Mouse (Mus musculus): ENCODE results near the gene Olfr554. TPM values are rescaled to one million over a fixed set of nuclear protein-coding genes. Genes with fewer than 3 reads are reported as not detected.
A peak's percentile ranks its signal among the peaks of the same experiment; 100 is the strongest.

Olfr554 gene
- polyA plus RNA-seq, 1 experiment from 2014 or later: not detected

GRCm38 (mm10) chr7:102664599-102664998 is 26.4 kb downstream of the Olfr554 start, which contains the start of gene Olfr556:
TSS of gene Olfr556 (plus strand) at chr7:102664899.
- no peak for DNase-seq (ENCODE audit: low spot score, missing footprints)
- Histone ChIP-seq H3K27me3 (ENCODE audit: control insufficient read depth, insufficient read depth, low read length) (no peaks in the 10 kb centered on the region), H3K9me3 (ENCODE audit: control insufficient read depth, low read length) (no peaks in the 10 kb centered on the region), H3K9ac (ENCODE audit: low read length) (no peak within 1 kb of the TSS), H3K27ac (ENCODE audit: low read depth, low read length) (no peak within 1 kb of the TSS), H3K4me1 (ENCODE audit: control insufficient read depth, insufficient read depth, low read length) (no peaks in the 10 kb centered on the region), H3K4me3 (ENCODE audit: low read depth, low read length) (no peak within 1 kb of the TSS), H3K4me2 (no peak within 1 kb of the TSS), H3K36me3 (ENCODE audit: control insufficient read depth, insufficient read depth, low read length) (no peaks in the 10 kb centered on the region)
- WGBS: 40% methylated on average over 3 of the region's 3 CpGs
- ATAC-seq (ENCODE audit: low FRiP score): no peak

- ATAC-seq (ENCODE audit: low FRiP score) (no peak), DNase-seq (ENCODE audit: low spot score, missing footprints) (peak; percentile 87)
Measured at GRCm38 (mm10) chr7:102665378-102665777, 27.1 kb downstream of the Olfr554 start.

GRCm38 (mm10) chr7:102676225-102676624 is 38.0 kb downstream of the Olfr554 start:
- Histone ChIP-seq H3K27ac (ENCODE audit: low read depth, low read length) (no peak overlapping the region), H3K4me2 (no peak overlapping the region), H3K27me3 (ENCODE audit: control insufficient read depth, insufficient read depth, low read length) (no peaks in the 10 kb centered on the region), H3K4me1 (ENCODE audit: control insufficient read depth, insufficient read depth, low read length) (no peaks in the 10 kb centered on the region), H3K9me3 (ENCODE audit: control insufficient read depth, low read length) (no peaks in the 10 kb centered on the region), H3K36me3 (ENCODE audit: control insufficient read depth, insufficient read depth, low read length) (no peaks in the 10 kb centered on the region), H3K4me3 (ENCODE audit: low read depth, low read length) (no peak overlapping the region), H3K9ac (ENCODE audit: low read length) (no peak overlapping the region)
- 74% methylated on average over 2 of the region's 2 CpGs for WGBS
- DNase-seq (ENCODE audit: low spot score, missing footprints) (no peak), ATAC-seq (ENCODE audit: low FRiP score) (no peak)

More at GRCm38 (mm10) chr7:102665378-102665777, 27.1 kb downstream of the Olfr554 start:
- no peak overlapping the region for H3K4me3 ChIP-seq (ENCODE audit: low read depth, low read length)
- no peak overlapping the region for H3K27ac ChIP-seq (ENCODE audit: low read depth, low read length)
- H3K4me2 ChIP-seq: no peak overlapping the region
- H3K4me1 ChIP-seq (ENCODE audit: control insufficient read depth, insufficient read depth, low read length): no peaks in the 10 kb centered on the region
- H3K36me3 ChIP-seq (ENCODE audit: control insufficient read depth, insufficient read depth, low read length): no peaks in the 10 kb centered on the region
- no peaks in the 10 kb centered on the region for H3K27me3 ChIP-seq (ENCODE audit: control insufficient read depth, insufficient read depth, low read length)
- H3K9ac ChIP-seq (ENCODE audit: low read length): no peak overlapping the region
- WGBS: 57% methylated on average over 2 of the region's 2 CpGs
- no peaks in the 10 kb centered on the region for H3K9me3 ChIP-seq (ENCODE audit: control insufficient read depth, low read length)

GRCm38 (mm10) chr7:102681916-102682315 is 43.7 kb downstream of the Olfr554 start:
- Histone ChIP-seq H3K4me2 (no peak overlapping the region), H3K4me3 (ENCODE audit: low read depth, low read length) (no peak overlapping the region), H3K27me3 (ENCODE audit: control insufficient read depth, insufficient read depth, low read length) (no peaks in the 10 kb centered on the region), H3K27ac (ENCODE audit: low read depth, low read length) (no peak overlapping the region), H3K4me1 (ENCODE audit: control insufficient read depth, insufficient read depth, low read length) (no peaks in the 10 kb centered on the region), H3K9ac (ENCODE audit: low read length) (no peak overlapping the region), H3K9me3 (ENCODE audit: control insufficient read depth, low read length) (no peaks in the 10 kb centered on the region), H3K36me3 (ENCODE audit: control insufficient read depth, insufficient read depth, low read length) (no peaks in the 10 kb centered on the region)
- ATAC-seq (ENCODE audit: low FRiP score) (no peak), DNase-seq (ENCODE audit: low spot score, missing footprints) (no peak)
- WGBS: 89% methylated on average over 1 of the region's 1 CpGs

DNA sequence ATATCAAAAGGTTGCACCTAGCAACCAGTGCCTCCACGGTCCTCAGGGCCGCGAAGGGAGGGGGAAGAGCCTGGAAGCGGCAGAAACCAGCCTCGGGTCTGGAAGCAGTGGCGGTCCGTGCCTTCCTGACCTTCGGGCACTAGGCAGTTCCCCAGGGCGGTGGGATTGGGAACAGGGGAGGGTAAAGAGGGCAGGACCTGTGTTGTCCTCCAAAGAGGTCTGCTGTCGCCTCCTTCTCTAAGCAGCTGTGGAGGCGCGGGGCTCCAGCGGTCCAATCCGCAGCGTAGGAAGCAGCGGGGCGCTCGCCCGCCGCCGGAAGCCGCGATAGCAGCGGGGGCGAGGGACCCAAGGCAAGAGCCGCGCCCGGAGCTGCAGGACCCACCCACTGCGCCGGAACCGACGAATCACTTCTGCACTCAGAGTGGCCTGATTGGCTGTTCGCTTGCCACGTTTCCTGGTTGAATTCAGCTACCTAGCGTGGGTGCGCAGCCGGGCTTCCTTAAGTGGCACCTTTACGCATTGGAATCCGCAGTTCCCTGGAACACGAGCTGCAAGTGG is 48.8 kb downstream of the Olfr554 start, which contains the start of gene Trim68:
Gene Trim68 (minus strand): TSS at position 384 of the 558 bp plus-strand sequence.
- Histone ChIP-seq H3K4me2 (peak within 1 kb of the TSS; percentile 61), H3K27me3 (ENCODE audit: control insufficient read depth, insufficient read depth, low read length) (no peaks in the 10 kb centered on the region), H3K36me3 (ENCODE audit: control insufficient read depth, insufficient read depth, low read length) (no peaks in the 10 kb centered on the region), H3K9me3 (ENCODE audit: control insufficient read depth, low read length) (no peaks in the 10 kb centered on the region), H3K9ac (ENCODE audit: low read length) (peak within 1 kb of the TSS; percentile 76), H3K4me1 (ENCODE audit: control insufficient read depth, insufficient read depth, low read length) (no peaks in the 10 kb centered on the region), H3K4me3 (ENCODE audit: low read depth, low read length) (peak within 1 kb of the TSS; percentile 48), H3K27ac (ENCODE audit: low read depth, low read length) (no peak within 1 kb of the TSS)
- DNase-seq (ENCODE audit: low spot score, missing footprints): peak; percentile 97
- WGBS: under 1% methylated on average over 35 of the region's 40 CpGs
- ATAC-seq (ENCODE audit: low FRiP score): peak; percentile 100

Other genes starting within 250 kb of the Olfr554 start
- gene Rrm1, start 196.7 kb upstream of the Olfr554 start, polyA plus RNA-seq (2014; fragmentation: Nextera tagmentation; extraction: Ambion mirVana): 234 and 249 TPM in 2 replicates
- gene Olfr543, start 156.8 kb upstream of the Olfr554 start, polyA plus RNA-seq (2014; fragmentation: Nextera tagmentation; extraction: Ambion mirVana): 0.25 and 0.33 TPM in 2 replicates
- gene Olfr544, start 150.1 kb upstream of the Olfr554 start, polyA plus RNA-seq (2014; fragmentation: Nextera tagmentation; extraction: Ambion mirVana): 0.04 and 0.10 TPM in 2 replicates
- 0.16 TPM in 1 of 2 replicates, not detected in the other for gene Olfr545, start 138.9 kb upstream of the Olfr554 start, polyA plus RNA-seq (2014; fragmentation: Nextera tagmentation; extraction: Ambion mirVana)
- not detected in 2 replicates for gene Olfr547, start 103.7 kb upstream of the Olfr554 start, polyA plus RNA-seq (2014; fragmentation: Nextera tagmentation; extraction: Ambion mirVana)
- gene Olfr548-ps1, start 97.5 kb upstream of the Olfr554 start, polyA plus RNA-seq (2014; fragmentation: Nextera tagmentation; extraction: Ambion mirVana): not detected in 2 replicates
- not detected in 2 replicates for gene Olfr549, start 88.6 kb upstream of the Olfr554 start, polyA plus RNA-seq (2014; fragmentation: Nextera tagmentation; extraction: Ambion mirVana)
- gene Trim21, start 72.9 kb upstream of the Olfr554 start, polyA plus RNA-seq (2014; fragmentation: Nextera tagmentation; extraction: Ambion mirVana): 0.42 and 0.44 TPM in 2 replicates
- not detected in 2 replicates for gene Olfr550, start 67.0 kb upstream of the Olfr554 start, polyA plus RNA-seq (2014; fragmentation: Nextera tagmentation; extraction: Ambion mirVana)
- gene Olfr551, start 46.5 kb upstream of the Olfr554 start, polyA plus RNA-seq (2014; fragmentation: Nextera tagmentation; extraction: Ambion mirVana): not detected in 2 replicates
- gene Olfr552, start 40.7 kb upstream of the Olfr554 start, polyA plus RNA-seq (2014; fragmentation: Nextera tagmentation; extraction: Ambion mirVana): not detected in 2 replicates
- gene Olfr553, start 20.2 kb upstream of the Olfr554 start, polyA plus RNA-seq (2014; fragmentation: Nextera tagmentation; extraction: Ambion mirVana): not detected in 2 replicates
- not detected in 2 replicates for gene Olfr555, start 20.4 kb downstream of the Olfr554 start, polyA plus RNA-seq (2014; fragmentation: Nextera tagmentation; extraction: Ambion mirVana)
- gene Olfr556, start 26.5 kb downstream of the Olfr554 start, polyA plus RNA-seq (2014; fragmentation: Nextera tagmentation; extraction: Ambion mirVana): not detected in 2 replicates
- gene Trim68, start 48.9 kb downstream of the Olfr554 start, polyA plus RNA-seq (2014; fragmentation: Nextera tagmentation; extraction: Ambion mirVana): 9.5 and 10.8 TPM in 2 replicates
- gene Olfr557, start 57.5 kb downstream of the Olfr554 start, polyA plus RNA-seq (2014; fragmentation: Nextera tagmentation; extraction: Ambion mirVana): not detected in 2 replicates
- gene Olfr558, start 63.8 kb downstream of the Olfr554 start, polyA plus RNA-seq (2014; fragmentation: Nextera tagmentation; extraction: Ambion mirVana): not detected in 2 replicates
- not detected in 2 replicates for gene Olfr33, start 80.6 kb downstream of the Olfr554 start, polyA plus RNA-seq (2014; fragmentation: Nextera tagmentation; extraction: Ambion mirVana)
- gene Olfr559, start 89.1 kb downstream of the Olfr554 start, polyA plus RNA-seq (2014; fragmentation: Nextera tagmentation; extraction: Ambion mirVana): not detected in 2 replicates
- gene Olfr560, start 120.9 kb downstream of the Olfr554 start, polyA plus RNA-seq (2014; fragmentation: Nextera tagmentation; extraction: Ambion mirVana): not detected in 2 replicates
- not detected in 2 replicates for gene Olfr78, start 121.0 kb downstream of the Olfr554 start, polyA plus RNA-seq (2014; fragmentation: Nextera tagmentation; extraction: Ambion mirVana)
- gene Olfr561, start 132.8 kb downstream of the Olfr554 start, polyA plus RNA-seq (2014; fragmentation: Nextera tagmentation; extraction: Ambion mirVana): not detected in 2 replicates
- gene Olfr564, start 165.0 kb downstream of the Olfr554 start, polyA plus RNA-seq (2014; fragmentation: Nextera tagmentation; extraction: Ambion mirVana): not detected in 2 replicates
- not detected in 2 replicates for gene Olfr566, start 220.3 kb downstream of the Olfr554 start, polyA plus RNA-seq (2014; fragmentation: Nextera tagmentation; extraction: Ambion mirVana)
- gene Olfr568, start 238.7 kb downstream of the Olfr554 start, polyA plus RNA-seq (2014; fragmentation: Nextera tagmentation; extraction: Ambion mirVana): not detected in 2 replicates

Measured in midbrain, embryonic 11.5 days (tissue).